Mouse (Mus musculus): Measurements from ENCODE around the gene Cdkl4. TPM values are rescaled to one million over a fixed set of nuclear protein-coding genes. Genes with fewer than 3 reads are reported as not detected.
"Not testable (repeated sequence)": the region's sequence is repeated elsewhere in the genome, so short reads cannot be mapped to it uniquely, and the experiment has no call there.

The Cdkl4 gene
- polyA plus RNA-seq, 1 experiment, result not detected

DNA sequence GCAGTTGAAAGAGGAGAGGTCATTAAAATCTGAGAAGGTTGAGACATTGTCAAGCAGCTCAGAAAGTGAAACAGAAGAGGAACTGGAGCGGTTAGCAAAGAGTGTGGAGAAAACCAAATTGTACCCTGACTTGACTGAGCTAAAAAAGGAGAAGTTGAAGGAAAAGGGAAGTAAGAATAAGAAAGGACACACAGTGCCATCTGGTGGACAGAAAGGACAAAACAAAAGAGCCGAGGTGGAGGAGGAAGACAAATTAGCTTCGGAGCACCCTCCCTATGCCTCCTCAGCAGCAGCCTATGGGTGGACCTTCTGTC lies 13.0 kb downstream of the Cdkl4 start:
- Histone ChIP-seq H3K27me3 (ENCODE audit: control insufficient read depth, insufficient read depth, low read length) (no peaks in the 10 kb centered on the region), H3K4me1 (ENCODE audit: control insufficient read depth, insufficient read depth, insufficient read length, low read length) (no peaks in the 10 kb centered on the region; the same call in 1 of the 2 replicates), H3K27ac (ENCODE audit: insufficient read depth, low read depth, low read length) (peak overlapping the region; percentile 84), H3K4me3 (ENCODE audit: low read depth, low read length) (peak overlapping the region; percentile 57), H3K36me3 (ENCODE audit: control insufficient read depth, insufficient read depth, low read length) (peaks cover 2% of the 10 kb centered on the region; the same call in 1 of the 2 replicates)
- WGBS, result 62% methylated on average over 3 of the region's 3 CpGs
- no peak for TF ChIP-seq POLR2A (IDR thresholded peaks at IDR 0.05; ENCODE audit: low read depth, low read length)
- peak; percentile 9; the same call in 1 of the 2 replicates for TF ChIP-seq CTCF (IDR thresholded peaks at IDR 0.05; ENCODE audit: extremely low read depth, insufficient read length, insufficient replicate concordance, low read depth, low read length)

DNA sequence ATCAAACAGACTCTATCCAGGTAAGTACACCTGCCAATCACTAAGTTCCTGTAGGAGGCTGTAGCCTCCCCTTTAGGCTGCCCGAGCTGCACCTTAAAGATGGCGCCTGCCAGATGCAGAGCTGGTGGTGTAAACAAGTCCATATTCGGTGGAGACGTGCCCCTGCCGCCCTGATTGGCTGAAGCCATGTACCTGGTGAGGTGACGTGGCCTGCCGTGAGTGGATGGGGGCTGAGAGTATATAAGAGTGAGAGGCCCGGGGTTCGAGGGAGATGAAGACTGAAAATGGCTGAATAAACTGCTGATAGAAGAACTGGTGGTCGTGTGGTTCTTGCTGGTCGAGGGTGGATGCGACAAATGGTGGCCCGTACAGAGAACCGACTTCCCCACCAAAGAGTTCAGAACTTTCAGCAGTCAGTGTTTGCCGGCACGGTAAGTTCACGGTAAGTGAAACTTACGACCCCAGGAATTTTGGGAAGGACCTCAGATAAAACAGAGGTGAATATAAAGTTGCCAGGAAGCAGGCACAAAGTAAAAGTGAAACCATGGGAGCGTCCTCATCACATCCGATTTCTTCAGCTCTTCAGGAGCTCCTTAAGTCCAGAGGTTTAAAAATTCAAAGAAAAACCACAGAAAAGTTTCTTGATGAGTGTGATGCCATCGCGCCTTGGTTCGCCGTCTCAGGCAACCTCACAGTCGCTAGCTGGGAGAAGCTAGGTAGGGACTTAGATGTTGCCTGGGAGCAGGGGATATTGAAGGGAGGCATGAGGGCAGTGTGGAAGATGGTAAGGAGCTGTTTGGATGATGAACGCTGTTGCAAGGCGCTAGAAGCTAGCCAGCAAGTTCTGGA lies 13.6 kb downstream of the Cdkl4 start:
- not testable (repeated sequence) for H3K36me3 ChIP-seq (ENCODE audit: control insufficient read depth, insufficient read depth, low read length); H3K27me3 ChIP-seq (ENCODE audit: control insufficient read depth, insufficient read depth, low read length); H3K4me1 ChIP-seq (ENCODE audit: control insufficient read depth, insufficient read depth, insufficient read length, low read length)
- Histone ChIP-seq H3K27ac (ENCODE audit: insufficient read depth, low read depth, low read length) (peak overlapping the region; percentile 84), H3K4me3 (ENCODE audit: low read depth, low read length) (peak overlapping the region; percentile 57)
- 88% methylated on average over 27 of the region's 27 CpGs for WGBS

DNA sequence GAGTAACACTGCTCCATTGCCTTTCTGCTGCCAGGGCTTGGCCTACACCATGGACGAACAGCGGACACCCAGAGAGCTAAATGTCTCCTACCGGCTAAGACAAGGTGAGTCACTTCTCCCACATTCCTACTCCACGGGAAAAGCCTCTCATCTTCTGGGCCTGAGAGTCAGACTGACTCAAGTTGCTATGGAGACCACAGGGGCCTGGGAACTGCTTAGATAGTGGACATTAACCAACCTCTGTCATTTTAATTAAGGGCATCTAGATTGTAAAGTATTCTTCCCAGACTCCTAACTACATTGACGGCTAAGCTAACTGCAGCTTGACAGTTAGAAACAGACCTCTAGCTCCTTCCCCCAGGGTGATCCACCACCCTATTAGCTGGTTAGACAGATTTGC lies 14.8 kb downstream of the Cdkl4 start:
- Histone ChIP-seq H3K27me3 (ENCODE audit: control insufficient read depth, insufficient read depth, low read length) (no peaks in the 10 kb centered on the region), H3K36me3 (ENCODE audit: control insufficient read depth, insufficient read depth, low read length) (peaks cover 2% of the 10 kb centered on the region; the same call in 1 of the 2 replicates), H3K4me1 (ENCODE audit: control insufficient read depth, insufficient read depth, insufficient read length, low read length) (no peaks in the 10 kb centered on the region; the same call in 1 of the 2 replicates), H3K4me3 (ENCODE audit: low read depth, low read length) (no peak overlapping the region), H3K27ac (ENCODE audit: insufficient read depth, low read depth, low read length) (no peak overlapping the region)
- TF ChIP-seq POLR2A (IDR thresholded peaks at IDR 0.05; ENCODE audit: low read depth, low read length), result no peak
- TF ChIP-seq CTCF (IDR thresholded peaks at IDR 0.05; ENCODE audit: extremely low read depth, insufficient read length, insufficient replicate concordance, low read depth, low read length), result no peak
- 83% methylated on average over 5 of the region's 5 CpGs for WGBS

DNA sequence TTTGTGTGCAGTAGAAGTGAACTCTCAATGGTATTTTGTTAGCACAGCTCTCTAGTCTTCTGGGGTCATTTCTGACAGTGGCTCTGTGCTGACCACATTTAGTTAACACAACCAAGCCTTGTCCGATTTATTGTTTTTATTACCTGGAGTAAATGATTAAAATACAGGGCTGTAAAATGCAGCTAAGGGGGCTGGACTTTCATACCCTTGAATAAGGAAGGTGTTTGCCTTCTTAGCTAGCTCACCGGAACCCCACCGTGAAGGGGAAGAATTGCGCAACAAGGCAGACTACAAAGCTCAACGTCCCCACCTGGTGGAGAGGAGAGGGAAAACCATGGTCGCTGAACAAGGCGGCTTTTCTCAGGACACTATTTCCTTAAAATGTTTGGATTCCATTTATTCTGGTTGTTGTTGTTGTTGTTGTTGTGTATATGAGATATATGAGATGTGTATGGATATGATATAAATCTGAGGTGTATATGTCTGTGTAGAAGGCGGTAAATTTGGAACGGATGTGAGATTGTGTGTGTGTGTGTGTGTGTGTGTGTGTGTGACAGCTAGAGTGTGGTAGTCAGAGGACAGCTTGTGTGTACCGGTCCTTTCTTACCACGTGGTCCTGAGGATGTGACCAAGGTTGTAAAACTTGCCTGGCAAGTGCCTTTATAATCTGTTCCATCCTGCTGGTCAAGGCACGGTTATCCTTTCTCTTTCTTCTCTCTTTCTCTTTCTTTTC lies 16.8 kb downstream of the Cdkl4 start:
- Histone ChIP-seq H3K27ac (ENCODE audit: insufficient read depth, low read depth, low read length) (no peak overlapping the region), H3K4me3 (ENCODE audit: low read depth, low read length) (no peak overlapping the region), H3K36me3 (ENCODE audit: control insufficient read depth, insufficient read depth, low read length) (peaks cover 2% of the 10 kb centered on the region; the same call in 1 of the 2 replicates), H3K4me1 (ENCODE audit: control insufficient read depth, insufficient read depth, insufficient read length, low read length) (no peaks in the 10 kb centered on the region; the same call in 1 of the 2 replicates), H3K27me3 (ENCODE audit: control insufficient read depth, insufficient read depth, low read length) (no peaks in the 10 kb centered on the region)
- TF ChIP-seq POLR2A (IDR thresholded peaks at IDR 0.05; ENCODE audit: low read depth, low read length) (no peak), CTCF (IDR thresholded peaks at IDR 0.05; ENCODE audit: extremely low read depth, insufficient read length, insufficient replicate concordance, low read depth, low read length) (peak; percentile 98; the same call in 1 of the 2 replicates)
- WGBS, result 9% methylated on average over 12 of the region's 12 CpGs

DNA sequence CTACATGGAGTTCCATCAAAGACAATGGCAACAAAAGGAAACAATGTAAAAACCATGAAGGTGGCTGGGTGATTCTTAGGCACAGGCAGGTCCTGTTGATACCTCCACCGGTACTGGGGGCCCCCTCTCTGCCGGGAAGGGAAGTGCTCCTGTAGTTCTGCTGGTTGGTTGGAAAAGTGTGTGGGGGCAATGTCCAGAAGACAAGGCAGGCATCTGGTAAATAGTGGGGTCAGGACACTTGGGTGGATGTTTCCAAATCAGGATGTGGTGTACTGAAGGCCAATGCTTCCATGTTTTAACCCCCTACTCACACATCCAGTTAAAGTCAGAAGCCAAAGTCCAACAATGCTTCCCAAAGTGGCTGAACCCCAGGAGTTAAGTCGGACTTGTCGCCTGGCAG lies 17.9 kb downstream of the Cdkl4 start:
- no peaks in the 10 kb centered on the region for H3K27me3 ChIP-seq (ENCODE audit: control insufficient read depth, insufficient read depth, low read length)
- H3K4me3 ChIP-seq (ENCODE audit: low read depth, low read length), result no peak overlapping the region
- no peaks in the 10 kb centered on the region; the same call in 1 of the 2 replicates for H3K4me1 ChIP-seq (ENCODE audit: control insufficient read depth, insufficient read depth, insufficient read length, low read length)
- 28% methylated on average over 4 of the region's 4 CpGs for WGBS
- no peaks in the 10 kb centered on the region for H3K36me3 ChIP-seq (ENCODE audit: control insufficient read depth, insufficient read depth, low read length)
- H3K27ac ChIP-seq (ENCODE audit: insufficient read depth, low read depth, low read length), result no peak overlapping the region
- TF ChIP-seq CTCF (IDR thresholded peaks at IDR 0.05; ENCODE audit: extremely low read depth, insufficient read length, insufficient replicate concordance, low read depth, low read length) (peak; percentile 43; the same call in 1 of the 2 replicates), POLR2A (IDR thresholded peaks at IDR 0.05; ENCODE audit: low read depth, low read length) (no peak)

DNA sequence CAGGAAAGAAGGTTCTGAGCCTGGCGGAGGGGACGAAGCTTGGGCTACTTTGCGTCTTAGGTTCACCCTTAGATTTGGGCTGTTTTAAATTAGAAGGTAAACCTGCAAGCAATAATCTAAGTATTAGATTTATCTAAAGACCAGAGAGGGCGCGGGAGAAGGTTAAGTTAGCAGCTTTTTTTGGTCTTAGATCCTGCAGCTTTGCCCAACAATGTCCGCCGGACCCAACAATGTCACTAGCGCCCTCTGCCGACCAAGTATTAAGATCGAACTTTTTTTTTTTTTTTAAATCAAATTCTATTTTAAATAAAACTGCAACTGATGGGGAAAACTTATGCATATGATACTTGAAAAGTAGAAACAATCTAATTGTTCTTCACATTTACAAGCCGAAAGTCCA lies 18.6 kb downstream of the Cdkl4 start:
- Histone ChIP-seq H3K27me3 (ENCODE audit: control insufficient read depth, insufficient read depth, low read length) (no peaks in the 10 kb centered on the region), H3K36me3 (ENCODE audit: control insufficient read depth, insufficient read depth, low read length) (no peaks in the 10 kb centered on the region), H3K4me1 (ENCODE audit: control insufficient read depth, insufficient read depth, insufficient read length, low read length) (no peaks in the 10 kb centered on the region; the same call in 1 of the 2 replicates), H3K4me3 (ENCODE audit: low read depth, low read length) (no peak overlapping the region), H3K27ac (ENCODE audit: insufficient read depth, low read depth, low read length) (no peak overlapping the region)
- WGBS, result 32% methylated on average over 11 of the region's 11 CpGs
- TF ChIP-seq CTCF (IDR thresholded peaks at IDR 0.05; ENCODE audit: extremely low read depth, insufficient read length, insufficient replicate concordance, low read depth, low read length) (peak; percentile 74; the same call in 1 of the 2 replicates), POLR2A (IDR thresholded peaks at IDR 0.05; ENCODE audit: low read depth, low read length) (no peak)

DNA sequence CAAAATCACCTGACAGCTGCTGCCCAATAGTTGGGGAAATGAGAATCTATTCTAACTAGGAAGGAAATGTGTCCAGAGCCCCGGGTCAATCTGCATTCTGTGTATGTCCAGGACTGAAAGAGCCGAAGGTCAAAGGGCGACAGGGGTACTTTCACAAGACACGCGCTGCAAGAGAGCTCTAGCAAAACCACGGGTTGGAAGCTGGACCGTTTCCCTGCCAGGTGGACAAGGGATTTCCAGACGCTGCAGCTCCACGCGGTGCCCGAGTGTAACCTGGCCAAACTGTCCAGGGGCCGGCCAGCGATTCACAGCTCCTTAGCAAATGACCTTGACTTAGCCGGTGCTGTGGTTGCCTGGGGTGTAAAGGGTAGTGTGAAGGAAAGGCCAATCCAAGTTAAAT lies 19.0 kb downstream of the Cdkl4 start:
- WGBS, result 70% methylated on average over 14 of the region's 14 CpGs
- TF ChIP-seq CTCF (IDR thresholded peaks at IDR 0.05; ENCODE audit: extremely low read depth, insufficient read length, insufficient replicate concordance, low read depth, low read length) (no peak), POLR2A (IDR thresholded peaks at IDR 0.05; ENCODE audit: low read depth, low read length) (no peak)
- Histone ChIP-seq H3K4me1 (ENCODE audit: control insufficient read depth, insufficient read depth, insufficient read length, low read length) (no peaks in the 10 kb centered on the region; the same call in 1 of the 2 replicates), H3K27me3 (ENCODE audit: control insufficient read depth, insufficient read depth, low read length) (no peaks in the 10 kb centered on the region), H3K27ac (ENCODE audit: insufficient read depth, low read depth, low read length) (no peak overlapping the region), H3K4me3 (ENCODE audit: low read depth, low read length) (no peak overlapping the region), H3K36me3 (ENCODE audit: control insufficient read depth, insufficient read depth, low read length) (no peaks in the 10 kb centered on the region)

Data from small intestine, adult 2 months (tissue).